Mouse (Mus musculus) embryonic facial prominence, embryonic 11.5 days (tissue): Measurements from ENCODE around the gene Mob3b. TPM values are rescaled to one million over a fixed set of nuclear protein-coding genes. Genes with fewer than 3 reads are reported as not detected.

Experiments used
- ATAC-seq: fragments of 200-750 bp; cut with Nextera tagmentation; replicated peaks from 2 replicates; pipeline ENCODE4 v1.8.0; 2017; ENCODE audit warnings: low read depth; ENCODE audit not compliant: insufficient number of reproducible peaks, low FRiP score, low TSS enrichment
- DNase-seq: peaks from one replicate; pipeline ENCODE4 v3.0.0-alpha.2; 2015; ENCODE audit warnings: low spot score
- H3K27ac ChIP-seq: fragments of 300-500 bp; sonication (generic); replicated peaks from 2 replicates; pipeline ENCODE4 v1.5.1; 2014; ENCODE audit warnings: mild to moderate bottlenecking, low read depth, low read length, control low read depth
- H3K27me3 ChIP-seq: fragments of 300-500 bp; sonication (generic); 2 replicates; pipeline ENCODE4 v1.6.1; 2014; ENCODE audit warnings: mild to moderate bottlenecking, low read length, moderate library complexity, mixed read lengths; ENCODE audit not compliant: control insufficient read depth, insufficient read depth
- H3K36me3 ChIP-seq: fragments of 300-500 bp; sonication (generic); replicated peaks from 2 replicates; pipeline ENCODE4 v1.6.1; 2014; ENCODE audit warnings: low read depth, mild to moderate bottlenecking, low read length, moderate library complexity, mixed read lengths; ENCODE audit not compliant: control insufficient read depth, insufficient read depth
- H3K4me1 ChIP-seq: fragments of 300-500 bp; sonication (generic); 2 replicates; pipeline ENCODE4 v1.6.1; 2014; ENCODE audit warnings: low read length, mixed read lengths; ENCODE audit not compliant: control insufficient read depth, insufficient read depth
- H3K4me2 ChIP-seq: fragments of 300-500 bp; sonication (generic); 2 replicates; pipeline ENCODE4 v1.6.1; 2014; ENCODE audit warnings: low read depth, mild to moderate bottlenecking, control low read depth, low read length, moderate library complexity
- H3K4me3 ChIP-seq: fragments of 300-500 bp; sonication (generic); 2 replicates; pipeline ENCODE4 v1.5.1; 2014; ENCODE audit warnings: low read depth, low read length, control low read depth
- H3K9ac ChIP-seq: fragments of 300-500 bp; sonication (generic); replicated peaks from 2 replicates; pipeline ENCODE4 v1.6.1; 2014; ENCODE audit warnings: mild to moderate bottlenecking, control low read depth, low read length
- H3K9me3 ChIP-seq: fragments of 300-500 bp; sonication (generic); replicated peaks from 2 replicates; pipeline ENCODE4 v1.6.1; 2016; ENCODE audit warnings: mild to moderate bottlenecking, low read length, inconsistent platforms, mixed read lengths; ENCODE audit not compliant: control insufficient read depth
- WGBS: fragments of 180-500 bp; shearing (Covaris S2); extraction: QIAGEN DNeasy Blood & Tissue Kit; methylation state at CpG from one replicate; pipeline ENCODE4 v1.1.7; 2014; 5-methylcytosine and 5-hydroxymethylcytosine counted together
- polyA plus RNA-seq: library from polyadenylated mRNA; unstranded; fragments of >200 nt; fragmentation: Nextera tagmentation; extraction: Ambion mirVana; gene quantifications from 2 replicates; pipeline ENCODE4 v1.2.1, GENCODE M21; 2014

Gene Mob3b
- polyA plus RNA-seq, 1 experiment from 2014 or later = 11.9 TPM

DNA sequence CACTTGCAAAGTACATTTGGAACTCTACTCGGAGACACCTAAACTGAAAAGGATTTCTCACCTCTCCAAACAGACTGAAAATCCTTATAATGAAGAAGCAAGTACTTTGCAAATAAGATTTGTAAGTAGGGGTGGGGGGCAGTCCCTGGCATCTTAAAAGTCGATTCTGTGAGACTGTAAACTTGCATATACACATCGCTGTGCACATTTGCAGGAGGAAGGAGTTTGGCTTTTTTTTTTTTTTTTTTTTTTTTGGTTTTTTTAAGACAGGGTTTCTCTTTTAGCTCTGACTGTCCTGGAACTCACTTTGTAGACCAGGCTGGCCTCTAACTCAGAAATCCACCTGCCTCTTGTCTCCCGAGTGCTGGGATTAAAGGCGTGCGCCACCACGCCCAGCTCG lies 36.7 kb downstream of the Mob3b start:
- Histone ChIP-seq H3K9ac (no peak overlapping the region), H3K4me1 (no peaks in the 10 kb centered on the region), H3K4me2 (no peak overlapping the region), H3K9me3 (no peaks in the 10 kb centered on the region), H3K27ac (no peak overlapping the region), H3K36me3 (no peaks in the 10 kb centered on the region), H3K4me3 (no peak overlapping the region), H3K27me3 (no peaks in the 10 kb centered on the region)
- no peak for DNase-seq
- ATAC-seq = no peak
- WGBS = 81% methylated on average over 8 of the region's 8 CpGs

DNA sequence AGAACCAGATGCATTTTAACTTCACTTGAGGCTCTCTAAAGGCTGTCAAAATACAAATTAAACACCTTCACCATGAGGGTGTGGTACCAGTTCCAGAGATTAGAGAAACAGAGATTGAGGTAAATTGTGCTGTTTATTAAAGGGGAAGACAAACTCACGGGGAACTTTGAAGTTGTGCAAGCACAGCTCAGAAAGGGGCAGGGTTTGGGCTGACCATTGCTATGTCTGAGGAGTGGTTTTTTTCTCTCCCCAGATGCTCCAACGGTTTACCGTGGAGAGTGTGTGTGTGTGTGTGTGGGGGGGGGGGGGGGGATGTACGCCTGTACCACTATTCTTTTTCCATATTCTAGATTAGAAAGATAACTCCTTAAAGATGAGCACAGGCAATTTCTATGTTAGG lies 37.1 kb downstream of the Mob3b start:
- no peak overlapping the region for H3K4me3 ChIP-seq
- no peak overlapping the region for H3K27ac ChIP-seq
- H3K4me1 ChIP-seq = no peaks in the 10 kb centered on the region
- 63% methylated on average over 4 of the region's 4 CpGs for WGBS
- ATAC-seq = no peak
- H3K27me3 ChIP-seq = no peaks in the 10 kb centered on the region
- no peaks in the 10 kb centered on the region for H3K9me3 ChIP-seq
- H3K9ac ChIP-seq = no peak overlapping the region
- no peak overlapping the region for H3K4me2 ChIP-seq
- no peaks in the 10 kb centered on the region for H3K36me3 ChIP-seq
- DNase-seq = no peak

DNA sequence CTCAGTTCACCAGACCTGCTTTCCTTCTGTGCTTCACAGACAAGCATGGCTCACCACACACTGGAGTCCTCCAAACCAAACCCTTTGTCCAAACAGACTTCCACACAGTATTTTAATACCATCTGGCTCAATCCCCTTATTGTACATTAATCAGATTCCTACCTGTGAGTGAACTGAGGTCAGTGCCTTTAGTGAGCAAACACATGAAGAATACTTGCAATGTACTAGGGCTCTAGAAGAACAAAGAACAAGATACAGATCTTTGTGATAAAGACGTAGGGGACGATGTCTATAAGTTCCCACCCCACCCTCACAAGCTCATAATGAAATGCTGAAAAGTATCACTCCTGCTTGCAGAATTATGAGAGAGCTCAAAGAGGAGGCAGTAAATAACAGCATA lies 38.4 kb downstream of the Mob3b start:
- Histone ChIP-seq H3K4me1 (no peaks in the 10 kb centered on the region), H3K27ac (no peak overlapping the region), H3K36me3 (no peaks in the 10 kb centered on the region), H3K27me3 (no peaks in the 10 kb centered on the region), H3K4me2 (no peak overlapping the region), H3K9me3 (no peaks in the 10 kb centered on the region), H3K4me3 (no peak overlapping the region), H3K9ac (no peak overlapping the region)
- ATAC-seq (no peak), DNase-seq (no peak)
- 90% methylated on average over 2 of the region's 2 CpGs for WGBS

DNA sequence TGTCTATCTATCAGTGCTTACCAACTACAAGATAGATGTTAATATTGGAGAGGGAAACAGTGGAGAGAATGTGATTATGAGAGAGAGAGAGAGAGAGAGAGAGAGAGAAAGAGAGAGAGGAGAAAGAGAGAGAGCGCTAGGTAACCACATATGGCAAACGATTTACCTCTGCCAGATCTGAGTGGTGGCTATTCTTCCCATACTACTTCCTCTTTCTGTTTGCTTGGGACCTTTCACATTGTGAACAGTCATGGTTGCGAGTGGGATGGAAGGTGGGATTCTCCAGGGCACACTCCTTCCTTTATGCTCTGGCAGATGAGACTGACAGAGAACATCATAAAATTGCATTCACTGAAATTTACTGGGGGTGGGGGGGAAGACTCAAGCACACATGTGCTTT lies 40.1 kb downstream of the Mob3b start:
- WGBS = 96% methylated on average over 3 of the region's 3 CpGs
- Histone ChIP-seq H3K9ac (no peak overlapping the region), H3K36me3 (no peaks in the 10 kb centered on the region), H3K4me1 (no peaks in the 10 kb centered on the region), H3K4me2 (no peak overlapping the region), H3K4me3 (no peak overlapping the region), H3K27me3 (no peaks in the 10 kb centered on the region), H3K9me3 (no peaks in the 10 kb centered on the region), H3K27ac (no peak overlapping the region)
- ATAC-seq (no peak), DNase-seq (no peak)

DNA sequence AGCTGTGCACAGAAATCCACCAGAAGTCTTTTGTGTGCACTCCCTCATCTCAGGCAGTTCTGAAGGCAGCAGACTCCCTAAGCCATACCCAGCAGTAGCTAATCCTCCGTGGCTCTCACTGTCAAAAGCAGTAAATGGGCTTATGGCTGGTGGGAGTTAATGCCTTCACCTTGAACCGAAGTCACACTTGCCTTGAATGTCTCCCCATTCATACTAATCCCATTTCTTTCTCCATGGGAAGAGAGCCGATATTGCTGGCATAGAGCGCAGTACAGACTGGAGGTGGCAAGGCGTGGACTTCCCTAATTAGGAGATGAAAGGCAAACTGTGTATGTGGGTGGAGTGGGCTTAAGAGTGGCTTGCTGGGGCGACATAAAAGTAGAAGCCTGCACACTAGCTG lies 41.4 kb downstream of the Mob3b start:
- no peaks in the 10 kb centered on the region for H3K27me3 ChIP-seq
- no peak overlapping the region for H3K9ac ChIP-seq
- H3K27ac ChIP-seq = no peak overlapping the region
- no peak overlapping the region for H3K4me2 ChIP-seq
- H3K4me3 ChIP-seq = no peak overlapping the region
- no peak for ATAC-seq
- no peaks in the 10 kb centered on the region for H3K36me3 ChIP-seq
- no peaks in the 10 kb centered on the region for H3K9me3 ChIP-seq
- DNase-seq = no peak
- WGBS = 69% methylated on average over 6 of the region's 6 CpGs
- no peaks in the 10 kb centered on the region for H3K4me1 ChIP-seq

DNA sequence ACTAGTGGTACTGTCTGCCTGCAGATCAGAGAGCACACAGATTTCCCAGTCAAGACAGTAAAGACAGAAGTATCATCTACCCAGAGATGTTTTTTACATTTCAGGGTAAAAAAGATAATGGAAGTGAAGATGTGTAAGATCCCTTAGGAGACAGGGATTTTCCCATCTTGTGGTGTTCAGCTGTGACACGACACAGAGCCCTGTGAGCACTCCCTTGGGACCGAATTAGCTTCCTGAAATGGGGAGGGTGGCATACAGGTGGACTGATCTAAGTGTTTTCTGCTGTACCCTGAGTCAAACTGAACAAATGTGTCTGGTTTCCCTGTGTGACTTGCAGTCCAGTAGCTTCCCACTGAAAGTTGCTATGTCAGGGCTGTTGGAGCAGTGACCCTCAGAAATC lies 42.3 kb downstream of the Mob3b start:
- Histone ChIP-seq H3K27ac (no peak overlapping the region), H3K4me1 (no peaks in the 10 kb centered on the region), H3K4me3 (no peak overlapping the region), H3K9ac (no peak overlapping the region), H3K27me3 (no peaks in the 10 kb centered on the region), H3K9me3 (no peaks in the 10 kb centered on the region), H3K4me2 (no peak overlapping the region), H3K36me3 (no peaks in the 10 kb centered on the region)
- WGBS = 66% methylated on average over 2 of the region's 2 CpGs
- DNase-seq (no peak), ATAC-seq (no peak)

DNA sequence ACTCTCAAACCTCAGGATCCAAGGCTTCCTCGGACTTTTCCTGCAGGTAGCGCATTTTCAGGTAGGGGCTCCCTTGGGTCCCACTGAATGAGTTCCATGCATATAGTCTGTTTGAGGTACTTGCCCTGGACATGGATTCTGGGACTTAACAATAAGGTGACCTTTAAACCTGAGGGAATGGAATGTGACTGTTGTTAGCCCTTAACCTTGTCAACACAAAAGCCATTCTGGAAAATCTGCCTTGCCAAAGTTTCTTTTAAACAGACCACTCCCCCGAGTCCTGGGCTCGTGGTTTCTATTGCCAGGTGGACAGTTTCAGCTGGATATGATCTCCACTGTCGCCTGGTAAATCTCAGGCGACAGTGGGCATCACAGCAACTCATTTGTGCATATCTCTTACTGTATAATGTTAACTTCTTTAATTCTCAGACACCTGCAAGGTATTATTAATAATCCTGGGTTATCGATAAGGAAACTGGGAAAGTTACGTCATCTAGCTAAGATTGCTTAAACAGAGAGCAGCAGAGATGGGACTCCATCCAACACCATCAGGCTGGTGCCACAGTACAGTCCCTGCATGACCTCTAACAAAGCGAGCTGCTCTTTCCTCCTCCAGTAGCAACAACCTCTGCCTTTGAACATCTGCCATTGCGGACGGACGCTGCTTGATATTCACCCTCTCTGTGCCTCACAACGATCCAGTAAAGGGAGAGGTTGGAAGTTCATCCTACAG lies 43.6 kb downstream of the Mob3b start:
- no peak overlapping the region for H3K9ac ChIP-seq
- no peaks in the 10 kb centered on the region for H3K9me3 ChIP-seq
- H3K4me2 ChIP-seq = no peak overlapping the region
- no peak overlapping the region for H3K4me3 ChIP-seq
- H3K27ac ChIP-seq = no peak overlapping the region
- ATAC-seq (no peak), DNase-seq (no peak)
- no peaks in the 10 kb centered on the region for H3K4me1 ChIP-seq
- 74% methylated on average over 13 of the region's 13 CpGs for WGBS
- no peaks in the 10 kb centered on the region for H3K27me3 ChIP-seq
- no peaks in the 10 kb centered on the region for H3K36me3 ChIP-seq

DNA sequence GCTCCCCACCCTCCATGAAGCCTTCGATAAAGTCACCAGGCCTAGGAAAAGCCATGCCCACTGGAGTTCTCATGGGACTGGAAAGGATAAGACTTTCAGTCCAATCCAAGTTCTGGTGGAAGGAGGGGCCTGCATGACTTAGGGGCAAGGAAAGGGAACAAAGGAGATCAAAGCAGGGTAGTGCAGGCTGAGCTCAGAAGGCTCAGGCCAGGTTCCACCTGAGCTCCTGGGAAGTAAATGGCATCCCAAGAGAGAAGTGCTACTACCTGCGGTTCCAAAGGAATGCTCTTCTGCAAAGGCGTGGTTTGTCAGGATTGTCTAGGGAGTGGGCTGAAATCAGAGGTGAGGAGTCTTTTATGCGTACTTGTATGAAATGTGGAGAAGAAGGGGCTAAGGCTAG lies 44.8 kb downstream of the Mob3b start:
- H3K27me3 ChIP-seq = no peaks in the 10 kb centered on the region
- WGBS = 84% methylated on average over 4 of the region's 4 CpGs
- H3K4me3 ChIP-seq = no peak overlapping the region
- DNase-seq = no peak
- no peaks in the 10 kb centered on the region for H3K36me3 ChIP-seq
- H3K4me2 ChIP-seq = no peak overlapping the region
- no peak overlapping the region for H3K9ac ChIP-seq
- no peaks in the 10 kb centered on the region for H3K9me3 ChIP-seq
- no peak for ATAC-seq
- no peaks in the 10 kb centered on the region for H3K4me1 ChIP-seq
- H3K27ac ChIP-seq = no peak overlapping the region
